Mouse (Mus musculus) liver, postnatal 0 days (tissue): ENCODE data around the gene Sat1.

Experiments used
- CTCF ChIP-seq: sonication (generic); IDR thresholded peaks from 2 replicates; pipeline ENCODE4 v1.5.1; 2016; ENCODE audit warnings: antibody characterized with exemption, low read depth
- EP300 ChIP-seq: IDR thresholded peaks from 2 replicates; pipeline ENCODE4 v1.6.1; 2016; ENCODE audit warnings: antibody characterized with exemption, low read depth, mild to moderate bottlenecking

- TF ChIP-seq CTCF (no peak), EP300 (no peak)
Observed at GRCm38 (mm10) chrX:155166313-155166712, 49.9 kb downstream of the Sat1 start.
